Mouse (Mus musculus) myocyte (in vitro differentiated cells): ENCODE data around the gene Zfp800. TPM values are rescaled to one million over a fixed set of nuclear protein-coding genes. Genes with fewer than 3 reads are reported as not detected.

Experiments
- H3K27me3 ChIP-seq: one replicate; pipeline ENCODE4 v1.6.1; 2011; ENCODE audit not compliant: control insufficient read depth, insufficient read depth, insufficient read length
- H3K36me3 ChIP-seq: one replicate; pipeline ENCODE4 v1.6.1; 2011; ENCODE audit not compliant: control insufficient read depth, insufficient read depth
- H3K4me2 ChIP-seq: one replicate; pipeline ENCODE4 v1.6.1; 2011; ENCODE audit warnings: low read depth, control low read depth
- H3K4me3 ChIP-seq: one replicate; pipeline ENCODE4 v1.5.1; 2011; ENCODE audit warnings: mild to moderate bottlenecking, control low read depth, moderate library complexity
- H3K79me2 ChIP-seq: one replicate; pipeline ENCODE4 v1.6.1; 2011; ENCODE audit not compliant: control insufficient read depth, insufficient read depth
- H3ac ChIP-seq: one replicate; pipeline ENCODE4 v1.6.1; 2011; ENCODE audit not compliant: control insufficient read depth, insufficient read length
- CEBPB ChIP-seq: IDR thresholded peaks from 2 replicates; pipeline ENCODE4 v1.6.1; 2011; ENCODE audit warnings: mild to moderate bottlenecking, moderate library complexity; ENCODE audit not compliant: poor library complexity, insufficient read depth, severe bottlenecking
- E2F4 ChIP-seq: IDR thresholded peaks from one replicate; pipeline ENCODE4 v1.6.1; 2011; ENCODE audit warnings: mild to moderate bottlenecking, control low read depth, moderate library complexity; ENCODE audit not compliant: insufficient read depth
- MAX ChIP-seq: IDR thresholded peaks from one replicate; pipeline ENCODE4 v1.6.1; 2011; ENCODE audit warnings: low read depth, mild to moderate bottlenecking, control low read depth
- MYOD1 ChIP-seq, 3 experiments: IDR thresholded peaks; one replicate each; pipeline ENCODE4 v1.6.1; 2011; ENCODE audit warnings: control low read depth in 2 of 3, low read depth in 2 of 3, mild to moderate bottlenecking in 2 of 3, moderate library complexity in 1 of 3; ENCODE audit not compliant: insufficient read length in 2 of 3, control insufficient read depth in 1 of 3
- MYOG ChIP-seq, 3 experiments: IDR thresholded peaks; one replicate each; pipeline ENCODE4 v1.6.1; 2011; ENCODE audit warnings: control low read depth in 2 of 3, low read depth in 2 of 3, mild to moderate bottlenecking in 2 of 3; ENCODE audit not compliant: insufficient read length in 2 of 3, control insufficient read depth in 1 of 3, insufficient read depth in 1 of 3
- POLR2A ChIP-seq: IDR thresholded peaks from one replicate; pipeline ENCODE4 v1.6.1; 2011; ENCODE audit warnings: low read depth, mild to moderate bottlenecking, control low read depth, moderate library complexity; ENCODE audit not compliant: insufficient read length
- POLR2AphosphoS2 ChIP-seq: IDR thresholded peaks from one replicate; pipeline ENCODE4 v1.6.1; 2011; ENCODE audit warnings: low read depth, control low read depth; ENCODE audit not compliant: insufficient read length
- REST ChIP-seq: IDR thresholded peaks from one replicate; pipeline ENCODE4 v1.6.1; 2011; ENCODE audit warnings: mild to moderate bottlenecking, control low read depth, moderate library complexity; ENCODE audit not compliant: insufficient read depth, insufficient read length
- SRF ChIP-seq: IDR thresholded peaks from one replicate; pipeline ENCODE4 v1.6.1; 2011; ENCODE audit warnings: low read depth; ENCODE audit not compliant: control insufficient read depth, insufficient read length
- TCF12 ChIP-seq: IDR thresholded peaks from one replicate; pipeline ENCODE4 v1.6.1; 2011; ENCODE audit warnings: mild to moderate bottlenecking, control low read depth; ENCODE audit not compliant: poor library complexity, insufficient read depth, severe bottlenecking
- TCF3 ChIP-seq: IDR thresholded peaks from one replicate; pipeline ENCODE4 v1.6.1; 2011; ENCODE audit warnings: low read depth, control low read depth; ENCODE audit not compliant: insufficient read length
- USF1 ChIP-seq: IDR thresholded peaks from one replicate; pipeline ENCODE4 v1.6.1; 2011; ENCODE audit warnings: low read depth, mild to moderate bottlenecking, control low read depth, moderate library complexity
- polyA plus RNA-seq: library from polyadenylated mRNA; unstranded; fragments of >200 nt; fragmentation: generic; extraction: Trizol; gene quantifications from one replicate; pipeline ENCODE4 v1.2.1, GENCODE M21; 2012; ENCODE audit warnings: missing spikeins

Zfp800 gene
- polyA plus RNA-seq, 1 experiment = 2.0 TPM

- no peak overlapping the region for H3K4me3 ChIP-seq
- no peaks in the 10 kb centered on the region for H3K36me3 ChIP-seq
- H3K4me2 ChIP-seq = no peak overlapping the region
- H3K27me3 ChIP-seq = no peaks in the 10 kb centered on the region
- no peak for TF ChIP-seq CEBPB
- no peak for TF ChIP-seq E2F4
- TF ChIP-seq POLR2AphosphoS2 = no peak
- no peak for TF ChIP-seq REST
- no peak for TF ChIP-seq USF1
- TF ChIP-seq MAX = no peak
- no peak overlapping the region for H3ac ChIP-seq
- H3K79me2 ChIP-seq = no peaks in the 10 kb centered on the region
These were observed 78.0 kb downstream of the Zfp800 start for GRCm38 (mm10) chr6:28319648-28320270.

GRCm38 (mm10) chr6:28318820-28319573 is 78.8 kb downstream of the Zfp800 start:
- no peak overlapping the region for H3K4me3 ChIP-seq
- no peak for TF ChIP-seq MYOD1 (IDR thresholded peaks at IDR 0.05; ENCODE audit: control insufficient read depth in 1 of 3, insufficient read length in 2 of 3, low read depth in 2 of 3)
- no peak for TF ChIP-seq MAX
- TF ChIP-seq TCF3 = no peak
- no peak for TF ChIP-seq REST
- TF ChIP-seq USF1 = no peak
- no peak for TF ChIP-seq TCF12
- TF ChIP-seq MYOG (IDR thresholded peaks at IDR 0.05; ENCODE audit: control insufficient read depth in 1 of 3, insufficient read depth in 1 of 3, insufficient read length in 2 of 3, low read depth in 2 of 3) = no peak
- no peak for TF ChIP-seq POLR2A
- no peak for TF ChIP-seq CEBPB
- TF ChIP-seq E2F4 = no peak
- TF ChIP-seq SRF = no peak
- no peak for TF ChIP-seq POLR2AphosphoS2
- no peaks in the 10 kb centered on the region for H3K36me3 ChIP-seq
- no peaks in the 10 kb centered on the region for H3K79me2 ChIP-seq
- H3K4me2 ChIP-seq = no peak overlapping the region
- H3K27me3 ChIP-seq = no peaks in the 10 kb centered on the region
- H3ac ChIP-seq = no peak overlapping the region

GRCm38 (mm10) chr6:28315208-28315607 is 82.6 kb downstream of the Zfp800 start:
- H3K4me3 ChIP-seq = no peak overlapping the region
- H3K27me3 ChIP-seq = peaks cover 15% of the 10 kb centered on the region
- H3K4me2 ChIP-seq = no peak overlapping the region
- no peak for TF ChIP-seq SRF
- no peak for TF ChIP-seq CEBPB
- no peak for TF ChIP-seq POLR2AphosphoS2
- TF ChIP-seq TCF12 = no peak
- no peaks in the 10 kb centered on the region for H3K36me3 ChIP-seq
- no peak overlapping the region for H3ac ChIP-seq
- no peaks in the 10 kb centered on the region for H3K79me2 ChIP-seq

- Histone ChIP-seq H3K4me2 (no peak overlapping the region), H3K4me3 (no peak overlapping the region), H3K36me3 (no peaks in the 10 kb centered on the region), H3K79me2 (no peaks in the 10 kb centered on the region), H3K27me3 (peaks cover 15% of the 10 kb centered on the region), H3ac (no peak overlapping the region)
- TF ChIP-seq SRF (no peak), MYOG (IDR thresholded peaks at IDR 0.05; ENCODE audit: control insufficient read depth in 1 of 3, insufficient read depth in 1 of 3, insufficient read length in 2 of 3, low read depth in 2 of 3) (no peak), CEBPB (no peak), USF1 (no peak), POLR2AphosphoS2 (no peak), TCF12 (no peak), REST (no peak), MYOD1 (IDR thresholded peaks at IDR 0.05; ENCODE audit: control insufficient read depth in 1 of 3, insufficient read length in 2 of 3, low read depth in 2 of 3) (no peak), E2F4 (no peak), POLR2A (no peak), MAX (no peak), TCF3 (no peak)
These were observed 85.7 kb downstream of the Zfp800 start for GRCm38 (mm10) chr6:28312067-28312466.

GRCm38 (mm10) chr6:28309692-28310091 is 88.1 kb downstream of the Zfp800 start:
- Histone ChIP-seq H3ac (no peak overlapping the region), H3K36me3 (no peaks in the 10 kb centered on the region), H3K79me2 (no peaks in the 10 kb centered on the region), H3K4me3 (no peak overlapping the region), H3K4me2 (no peak overlapping the region), H3K27me3 (peaks cover 15% of the 10 kb centered on the region)
- TF ChIP-seq REST = no peak
- TF ChIP-seq MYOD1 (IDR thresholded peaks at IDR 0.05; ENCODE audit: control insufficient read depth in 1 of 3, insufficient read length in 2 of 3, low read depth in 2 of 3) = no peak
- TF ChIP-seq E2F4 = no peak
- no peak for TF ChIP-seq TCF3
- TF ChIP-seq USF1 = no peak
- TF ChIP-seq POLR2AphosphoS2 = no peak
- TF ChIP-seq CEBPB = no peak
- no peak for TF ChIP-seq POLR2A
- no peak for TF ChIP-seq MYOG (IDR thresholded peaks at IDR 0.05; ENCODE audit: control insufficient read depth in 1 of 3, insufficient read depth in 1 of 3, insufficient read length in 2 of 3, low read depth in 2 of 3)
- no peak for TF ChIP-seq TCF12
- TF ChIP-seq SRF = no peak
- TF ChIP-seq MAX = no peak
